Mouse (Mus musculus) limb, embryonic 11.5 days (tissue): ENCODE results near the gene Pou2f3. TPM values are rescaled to one million over a fixed set of nuclear protein-coding genes. Genes with fewer than 3 reads are reported as not detected.

Source experiments
- ATAC-seq: fragments of 200-750 bp; cut with Nextera tagmentation; 2 replicates; pipeline ENCODE4 v1.8.0; 2017; ENCODE audit warnings: low read depth; ENCODE audit not compliant: insufficient number of reproducible peaks, low FRiP score, low TSS enrichment
- DNase-seq: peaks from one replicate; pipeline ENCODE4 v3.0.0-alpha.2; 2015; ENCODE audit warnings: low spot score
- H3K27ac ChIP-seq: fragments of 300-500 bp; sonication (generic); replicated peaks from 2 replicates; pipeline ENCODE4 v1.5.1; 2014; ENCODE audit warnings: low read depth, mild to moderate bottlenecking, low read length
- H3K27me3 ChIP-seq: fragments of 300-500 bp; sonication (generic); 2 replicates; pipeline ENCODE4 v1.6.1; 2014; ENCODE audit warnings: mild to moderate bottlenecking, low read length, mixed read lengths; ENCODE audit not compliant: control insufficient read depth, insufficient read depth
- H3K36me3 ChIP-seq: fragments of 300-500 bp; sonication (generic); 2 replicates; pipeline ENCODE4 v1.6.1; 2014; ENCODE audit warnings: mild to moderate bottlenecking, low read length, moderate library complexity, mixed read lengths; ENCODE audit not compliant: control insufficient read depth, insufficient read depth
- H3K4me1 ChIP-seq: fragments of 300-500 bp; sonication (generic); 2 replicates; pipeline ENCODE4 v1.6.1; 2014; ENCODE audit warnings: low read length, mixed read lengths; ENCODE audit not compliant: control insufficient read depth, insufficient read depth
- H3K4me2 ChIP-seq: fragments of 300-500 bp; sonication (generic); 2 replicates; pipeline ENCODE4 v1.6.1; 2014; ENCODE audit warnings: low read depth, mild to moderate bottlenecking, moderate library complexity; ENCODE audit not compliant: severe bottlenecking
- H3K4me3 ChIP-seq: fragments of 300-500 bp; sonication (generic); 2 replicates; pipeline ENCODE4 v1.5.1; 2014; ENCODE audit warnings: low read depth, low read length
- H3K9ac ChIP-seq: fragments of 300-500 bp; sonication (generic); 2 replicates; pipeline ENCODE4 v1.6.1; 2014; ENCODE audit warnings: mild to moderate bottlenecking, low read length
- H3K9me3 ChIP-seq: fragments of 300-500 bp; sonication (generic); 2 replicates; pipeline ENCODE4 v1.6.1; 2016; ENCODE audit warnings: low read length; ENCODE audit not compliant: control insufficient read depth
- WGBS: fragments of 180-500 bp; shearing (Covaris S2); extraction: QIAGEN DNeasy Blood & Tissue Kit; methylation state at CpG from one replicate; pipeline ENCODE4 v1.1.7; 2014; 5-methylcytosine and 5-hydroxymethylcytosine counted together
- polyA plus RNA-seq: library from polyadenylated mRNA; unstranded; fragments of >200 nt; fragmentation: Nextera tagmentation; extraction: Ambion mirVana; gene quantifications from 2 replicates; pipeline ENCODE4 v1.2.1, GENCODE M21; 2014

Pou2f3 gene
- polyA plus RNA-seq, 1 experiment from 2014 or later, result not detected

GRCm38 (mm10) chr9:43229398-43229895, 19.3 kb upstream of the Pou2f3 start:
- H3K4me2 ChIP-seq, result no peak overlapping the region
- H3K9me3 ChIP-seq, result no peaks in the 10 kb centered on the region
- H3K27me3 ChIP-seq, result no peaks in the 10 kb centered on the region
- peaks cover 39% of the 10 kb centered on the region for H3K4me1 ChIP-seq
- H3K4me3 ChIP-seq, result no peak overlapping the region
- WGBS, result 88% methylated on average over 10 of the region's 10 CpGs
- H3K36me3 ChIP-seq, result peaks cover 12% of the 10 kb centered on the region; the same call in 1 of the 2 replicates
- H3K9ac ChIP-seq, result no peak overlapping the region
- no peak for ATAC-seq
- H3K27ac ChIP-seq, result no peak overlapping the region
- no peak for DNase-seq

- Histone ChIP-seq H3K36me3 (peaks cover 12% of the 10 kb centered on the region; the same call in 1 of the 2 replicates), H3K27me3 (no peaks in the 10 kb centered on the region), H3K4me2 (no peak overlapping the region), H3K27ac (no peak overlapping the region), H3K9me3 (no peaks in the 10 kb centered on the region), H3K4me3 (no peak overlapping the region), H3K4me1 (peaks cover 39% of the 10 kb centered on the region), H3K9ac (no peak overlapping the region)
- ATAC-seq, result no peak
- DNase-seq, result no peak
- 87% methylated on average over 2 of the region's 2 CpGs for WGBS
Measured at GRCm38 (mm10) chr9:43228745-43229144, 18.6 kb upstream of the Pou2f3 start.

DNA sequence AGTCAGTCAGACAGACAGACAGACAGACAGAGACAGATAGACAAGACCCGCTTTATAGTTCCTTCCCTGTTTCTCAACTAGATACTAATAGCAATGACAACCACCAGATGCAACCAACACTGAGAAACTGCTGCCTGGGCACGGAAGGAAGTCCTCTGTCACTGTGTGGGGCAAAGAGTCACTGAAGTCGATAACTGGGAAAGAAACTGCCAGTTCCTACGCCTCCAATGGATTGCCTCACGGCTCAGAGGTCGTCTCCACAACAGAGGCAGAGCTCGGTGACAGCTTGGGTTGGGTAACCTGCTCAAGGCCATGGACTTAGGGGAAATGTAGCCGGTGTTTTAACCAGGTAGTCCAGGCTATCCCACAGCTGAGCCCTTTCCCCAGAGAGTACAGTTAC, 17.5 kb upstream of the Pou2f3 start:
- DNase-seq (no peak), ATAC-seq (no peak)
- 86% methylated on average over 8 of the region's 8 CpGs for WGBS
- H3K9ac ChIP-seq, result no peak overlapping the region
- peaks cover 33% of the 10 kb centered on the region for H3K4me1 ChIP-seq
- H3K4me3 ChIP-seq, result no peak overlapping the region
- H3K9me3 ChIP-seq, result no peaks in the 10 kb centered on the region
- no peaks in the 10 kb centered on the region for H3K27me3 ChIP-seq
- no peak overlapping the region for H3K27ac ChIP-seq
- peaks cover 9% of the 10 kb centered on the region; the same call in 1 of the 2 replicates for H3K36me3 ChIP-seq
- no peak overlapping the region for H3K4me2 ChIP-seq

GRCm38 (mm10) chr9:43226573-43227160, 16.5 kb upstream of the Pou2f3 start:
- Histone ChIP-seq H3K27ac (no peak overlapping the region), H3K27me3 (no peaks in the 10 kb centered on the region), H3K4me3 (no peak overlapping the region), H3K4me2 (no peak overlapping the region), H3K9ac (no peak overlapping the region), H3K4me1 (peaks cover 27% of the 10 kb centered on the region), H3K9me3 (no peaks in the 10 kb centered on the region), H3K36me3 (peaks cover 13% of the 10 kb centered on the region; the same call in 1 of the 2 replicates)
- 68% methylated on average over 9 of the region's 9 CpGs for WGBS
- DNase-seq, result no peak
- ATAC-seq, result no peak

- Histone ChIP-seq H3K9ac (no peak overlapping the region; the same call in 1 of the 2 replicates), H3K4me3 (no peak overlapping the region), H3K4me1 (peaks cover 18% of the 10 kb centered on the region), H3K36me3 (peaks cover 15% of the 10 kb centered on the region), H3K9me3 (no peaks in the 10 kb centered on the region), H3K4me2 (no peak overlapping the region), H3K27ac (peak overlapping the region; percentile 45; the same call in 1 of the 2 replicates), H3K27me3 (no peaks in the 10 kb centered on the region)
- ATAC-seq (no peak), DNase-seq (no peak)
- 28% methylated on average over 2 of the region's 2 CpGs for WGBS
Measured at GRCm38 (mm10) chr9:43225481-43225880, 15.3 kb upstream of the Pou2f3 start.

DNA sequence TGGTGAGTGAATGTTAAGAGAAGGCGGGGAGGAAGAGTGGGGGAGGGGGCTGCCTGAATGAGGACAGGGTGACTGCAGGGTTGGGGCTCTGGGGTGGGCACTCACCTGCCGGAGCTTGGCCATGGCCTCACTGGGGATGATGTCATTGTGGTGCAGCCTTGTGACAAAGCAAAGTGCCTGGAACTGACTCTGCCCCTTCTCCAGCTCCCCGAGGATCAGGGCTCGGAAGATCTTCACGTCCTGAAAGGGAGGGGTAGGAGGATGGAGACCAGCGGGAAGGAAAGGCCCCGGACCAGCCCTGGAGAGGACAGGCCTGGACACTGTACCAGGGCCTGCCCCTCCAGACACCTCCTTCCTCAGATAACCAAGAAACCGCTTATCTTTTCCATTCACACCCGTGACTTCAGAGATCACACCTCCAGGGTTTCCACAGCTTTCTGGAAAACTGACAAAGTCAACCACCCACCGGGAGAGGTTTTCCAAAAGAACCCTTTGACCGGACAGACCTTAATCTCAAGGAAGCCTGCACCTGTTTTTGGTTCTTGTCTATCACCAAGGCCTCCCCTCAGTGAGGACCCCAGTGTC, 14.7 kb upstream of the Pou2f3 start:
- no peak overlapping the region for H3K9ac ChIP-seq
- WGBS, result 59% methylated on average over 11 of the region's 11 CpGs
- peaks cover 15% of the 10 kb centered on the region for H3K36me3 ChIP-seq
- H3K27ac ChIP-seq, result peak overlapping the region; percentile 45; the same call in 1 of the 2 replicates
- H3K27me3 ChIP-seq, result no peaks in the 10 kb centered on the region
- H3K4me3 ChIP-seq, result no peak overlapping the region
- H3K4me2 ChIP-seq, result no peak overlapping the region
- peaks cover 17% of the 10 kb centered on the region for H3K4me1 ChIP-seq
- no peaks in the 10 kb centered on the region for H3K9me3 ChIP-seq
- DNase-seq (no peak), ATAC-seq (no peak)

- no peak for ATAC-seq
- no peaks in the 10 kb centered on the region for H3K9me3 ChIP-seq
- H3K4me3 ChIP-seq, result no peak overlapping the region
- no peak overlapping the region; the same call in 1 of the 2 replicates for H3K27ac ChIP-seq
- WGBS, result 44% methylated on average over 8 of the region's 8 CpGs
- H3K27me3 ChIP-seq, result no peaks in the 10 kb centered on the region
- H3K4me2 ChIP-seq, result no peak overlapping the region
- peak; percentile 64 for DNase-seq
- H3K9ac ChIP-seq, result no peak overlapping the region
- peaks cover 11% of the 10 kb centered on the region for H3K36me3 ChIP-seq
- peaks cover 17% of the 10 kb centered on the region for H3K4me1 ChIP-seq
Measured at GRCm38 (mm10) chr9:43222429-43222715, 12.2 kb upstream of the Pou2f3 start.

- Histone ChIP-seq H3K9ac (no peak overlapping the region), H3K27me3 (no peaks in the 10 kb centered on the region), H3K36me3 (peaks cover 8% of the 10 kb centered on the region), H3K27ac (no peak overlapping the region; the same call in 1 of the 2 replicates), H3K4me3 (no peak overlapping the region), H3K4me1 (peaks cover 16% of the 10 kb centered on the region), H3K4me2 (no peak overlapping the region), H3K9me3 (no peaks in the 10 kb centered on the region)
- 41% methylated on average over 18 of the region's 18 CpGs for WGBS
- DNase-seq (peak; percentile 96), ATAC-seq (peak; percentile 53)
Measured at GRCm38 (mm10) chr9:43221643-43222428, 11.7 kb upstream of the Pou2f3 start.
